Mouse (Mus musculus): ENCODE measurements around the gene Ces1a. TPM values are rescaled to one million over a fixed set of nuclear protein-coding genes. Genes with fewer than 3 reads are reported as not detected.
A peak's percentile ranks its signal among the peaks of the same experiment; 100 is the strongest.

Gene Ces1a
- not detected in 2 replicates for polyA plus RNA-seq (2014; fragmentation: Nextera tagmentation; extraction: Ambion mirVana)

DNA sequence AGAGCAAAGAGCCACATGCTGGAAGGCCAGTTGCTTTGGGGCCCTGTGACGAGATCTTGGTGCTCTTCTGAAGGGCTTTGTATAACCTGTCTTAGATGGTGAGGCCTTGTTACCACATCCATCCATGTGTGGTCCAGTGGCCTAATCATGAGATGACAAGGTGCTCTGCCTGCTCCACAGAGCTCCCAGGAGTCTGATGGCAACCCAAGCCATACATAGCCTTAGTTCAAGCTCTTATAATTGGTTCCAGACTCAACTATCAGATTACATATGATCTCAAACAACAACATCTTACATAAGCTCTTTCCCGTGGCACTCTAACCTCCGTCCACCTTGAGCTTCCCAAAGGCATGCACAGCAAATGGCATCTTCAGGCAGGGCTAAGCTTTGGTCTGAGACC is at the start of gene Ces1a:
TSS of gene Ces1a (minus strand) at position 101 of the 400 bp plus-strand sequence.
- no peak within 1 kb of the TSS for H3K4me2 ChIP-seq (ENCODE audit: low read depth, low read length, severe bottlenecking)
- no peaks in the 10 kb centered on the region for H3K4me1 ChIP-seq (replicated peaks; ENCODE audit: control insufficient read depth, insufficient read depth, low read length)
- no peak within 1 kb of the TSS for H3K27ac ChIP-seq (ENCODE audit: low read depth, low read length)
- ATAC-seq (replicated peaks; ENCODE audit: low FRiP score): no peak
- H3K9me3 ChIP-seq (ENCODE audit: control insufficient read depth, low read length): no peaks in the 10 kb centered on the region
- DNase-seq (ENCODE audit: low spot score): no peak
- WGBS: 79% methylated on average over 3 of the region's 3 CpGs
- H3K27me3 ChIP-seq (ENCODE audit: control insufficient read depth, insufficient read depth, low read length): no peaks in the 10 kb centered on the region
- no peak within 1 kb of the TSS for H3K4me3 ChIP-seq (ENCODE audit: low read depth, low read length)
- H3K9ac ChIP-seq (ENCODE audit: low read length): no peak within 1 kb of the TSS
- H3K36me3 ChIP-seq (ENCODE audit: control insufficient read depth, insufficient read depth, low read length): no peaks in the 10 kb centered on the region

DNA sequence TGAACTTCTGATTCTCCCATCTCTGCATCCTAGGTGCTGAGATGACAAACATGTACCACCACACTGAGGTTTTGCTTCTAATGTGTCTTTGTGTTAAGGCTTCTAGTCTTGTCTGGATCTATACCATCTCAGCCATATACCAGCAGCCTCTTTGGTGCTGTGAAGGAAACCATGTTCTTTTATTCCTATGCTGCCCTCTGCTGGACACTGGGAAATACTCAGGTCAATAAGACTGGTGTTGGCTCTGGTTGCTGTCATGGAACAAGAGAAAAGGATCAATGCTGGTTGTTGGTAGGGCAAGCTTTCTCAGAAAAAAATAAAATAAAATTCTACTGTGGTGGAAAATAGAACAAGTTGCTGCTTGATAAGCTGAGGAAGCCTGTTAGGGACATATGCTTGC is 47.4 kb upstream of the Ces1a start:
- H3K9me3 ChIP-seq (ENCODE audit: control insufficient read depth, low read length): no peaks in the 10 kb centered on the region
- no peaks in the 10 kb centered on the region for H3K27me3 ChIP-seq (ENCODE audit: control insufficient read depth, insufficient read depth, low read length)
- no peak for ATAC-seq (replicated peaks; ENCODE audit: low FRiP score)

DNA sequence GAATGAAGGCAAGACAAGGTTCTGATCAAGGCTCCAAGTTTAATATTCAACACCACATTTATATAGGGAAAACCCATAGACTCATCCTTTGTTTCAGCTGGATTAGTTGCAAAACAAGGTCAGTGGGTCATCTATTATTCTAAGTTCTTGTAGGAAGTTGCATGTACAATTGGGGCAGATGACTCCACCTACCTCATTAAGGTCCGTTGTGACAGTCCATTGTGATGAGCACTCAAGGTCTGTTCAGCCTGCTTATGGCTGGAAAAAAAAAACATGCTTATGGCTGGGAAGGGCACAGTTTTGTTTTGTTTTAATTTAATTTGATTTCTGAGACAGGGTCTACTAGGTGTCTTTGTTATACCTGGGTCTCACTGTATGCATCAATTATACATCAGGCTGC is 43.3 kb upstream of the Ces1a start:
- ATAC-seq (replicated peaks; ENCODE audit: low FRiP score) (no peak), DNase-seq (ENCODE audit: low spot score) (no peak)
- Histone ChIP-seq H3K27ac (ENCODE audit: low read depth, low read length) (no peak overlapping the region), H3K36me3 (ENCODE audit: control insufficient read depth, insufficient read depth, low read length) (no peaks in the 10 kb centered on the region), H3K9ac (ENCODE audit: low read length) (no peak overlapping the region), H3K27me3 (ENCODE audit: control insufficient read depth, insufficient read depth, low read length) (no peaks in the 10 kb centered on the region), H3K4me1 (replicated peaks; ENCODE audit: control insufficient read depth, insufficient read depth, low read length) (no peaks in the 10 kb centered on the region), H3K4me2 (ENCODE audit: low read depth, low read length, severe bottlenecking) (no peak overlapping the region), H3K9me3 (ENCODE audit: control insufficient read depth, low read length) (no peaks in the 10 kb centered on the region), H3K4me3 (ENCODE audit: low read depth, low read length) (no peak overlapping the region)
- 73% methylated on average over 1 of the region's 1 CpGs for WGBS

More for the DNA sequence above, 47.4 kb upstream of the Ces1a start:
- Histone ChIP-seq H3K36me3 (ENCODE audit: control insufficient read depth, insufficient read depth, low read length) (no peaks in the 10 kb centered on the region), H3K4me3 (ENCODE audit: low read depth, low read length) (no peak overlapping the region), H3K9ac (ENCODE audit: low read length) (no peak overlapping the region), H3K4me2 (ENCODE audit: low read depth, low read length, severe bottlenecking) (no peak overlapping the region), H3K27ac (ENCODE audit: low read depth, low read length) (no peak overlapping the region), H3K4me1 (replicated peaks; ENCODE audit: control insufficient read depth, insufficient read depth, low read length) (no peaks in the 10 kb centered on the region)
- DNase-seq (ENCODE audit: low spot score): peak; percentile 57

DNA sequence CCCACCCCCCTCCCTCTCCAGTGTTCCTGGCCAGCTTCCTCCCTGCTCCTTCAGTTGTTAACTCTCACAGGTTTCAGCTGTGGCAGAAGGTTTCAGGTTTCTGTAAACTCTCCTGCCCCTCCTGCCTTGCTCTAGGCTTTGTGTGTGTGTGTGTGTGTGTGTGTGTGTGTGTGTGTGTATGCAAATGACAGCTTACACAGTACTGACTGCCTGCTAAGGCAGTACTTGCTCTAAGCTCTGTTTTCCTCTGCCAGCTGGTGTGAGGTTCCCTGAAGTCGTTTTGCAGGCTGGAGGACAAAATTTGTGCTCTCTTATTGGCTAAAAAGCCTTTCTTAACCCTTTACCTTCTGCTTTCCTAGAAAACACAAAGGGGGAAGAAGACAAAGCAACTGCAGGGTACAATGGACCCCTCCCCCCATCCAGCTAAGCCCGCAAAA is 40.7 kb upstream of the Ces1a start:
- WGBS: 0% methylated on average over 2 of the region's 2 CpGs
- Histone ChIP-seq H3K4me1 (replicated peaks; ENCODE audit: control insufficient read depth, insufficient read depth, low read length) (no peaks in the 10 kb centered on the region), H3K4me2 (ENCODE audit: low read depth, low read length, severe bottlenecking) (no peak overlapping the region), H3K27me3 (ENCODE audit: control insufficient read depth, insufficient read depth, low read length) (no peaks in the 10 kb centered on the region), H3K36me3 (ENCODE audit: control insufficient read depth, insufficient read depth, low read length) (no peaks in the 10 kb centered on the region), H3K4me3 (ENCODE audit: low read depth, low read length) (no peak overlapping the region), H3K9me3 (ENCODE audit: control insufficient read depth, low read length) (no peaks in the 10 kb centered on the region), H3K27ac (ENCODE audit: low read depth, low read length) (no peak overlapping the region), H3K9ac (ENCODE audit: low read length) (no peak overlapping the region)
- peak; percentile 56 for DNase-seq (ENCODE audit: low spot score)
- ATAC-seq (replicated peaks; ENCODE audit: low FRiP score): peak; percentile 55; the same call in 1 of the 2 replicates

DNA sequence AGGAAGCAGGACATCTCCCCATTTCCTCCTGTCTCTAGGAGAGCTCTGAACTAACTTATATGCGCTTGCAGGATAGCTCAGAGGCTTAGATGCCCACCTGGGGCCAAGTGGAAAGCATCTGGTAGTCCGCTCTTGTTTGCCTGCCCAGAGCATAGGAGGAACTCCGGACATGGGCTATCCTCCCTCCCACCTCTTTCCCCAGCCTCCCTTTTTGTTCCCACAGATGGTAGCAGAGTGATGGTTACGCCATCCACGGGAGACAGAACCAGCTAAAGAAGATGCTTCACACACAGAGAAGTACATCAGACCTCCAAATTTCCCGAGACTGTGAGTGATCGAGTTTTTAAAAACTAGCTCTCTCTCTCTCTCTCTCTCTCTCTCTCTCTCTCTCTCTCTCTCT is 40.2 kb upstream of the Ces1a start:
- WGBS: 40% methylated on average over 7 of the region's 7 CpGs
- Histone ChIP-seq H3K36me3 (ENCODE audit: control insufficient read depth, insufficient read depth, low read length) (no peaks in the 10 kb centered on the region), H3K9ac (ENCODE audit: low read length) (no peak overlapping the region), H3K9me3 (ENCODE audit: control insufficient read depth, low read length) (no peaks in the 10 kb centered on the region), H3K4me3 (ENCODE audit: low read depth, low read length) (no peak overlapping the region), H3K27ac (ENCODE audit: low read depth, low read length) (no peak overlapping the region), H3K27me3 (ENCODE audit: control insufficient read depth, insufficient read depth, low read length) (no peaks in the 10 kb centered on the region), H3K4me1 (replicated peaks; ENCODE audit: control insufficient read depth, insufficient read depth, low read length) (no peaks in the 10 kb centered on the region), H3K4me2 (ENCODE audit: low read depth, low read length, severe bottlenecking) (no peak overlapping the region)
- no peak for DNase-seq (ENCODE audit: low spot score)
- ATAC-seq (replicated peaks; ENCODE audit: low FRiP score): no peak

DNA sequence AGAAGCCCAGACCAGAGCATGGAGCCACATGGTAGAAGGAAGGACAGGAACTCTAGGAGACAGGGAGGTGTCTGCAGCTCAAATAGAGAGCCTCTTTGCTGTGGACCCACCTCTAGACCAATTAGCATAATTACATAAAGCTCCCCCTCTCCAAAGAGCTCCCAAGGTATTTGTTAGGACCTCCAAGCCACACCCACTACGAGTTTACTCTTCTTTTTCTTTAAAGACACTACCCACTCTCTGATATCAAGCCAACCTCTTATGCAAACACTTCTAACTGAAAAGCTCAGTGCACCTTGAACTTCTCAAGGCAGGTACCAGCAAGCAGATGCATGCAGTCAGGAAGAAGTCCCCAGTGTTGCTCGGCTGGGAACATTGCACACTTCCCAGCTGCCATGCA is 31.9 kb upstream of the Ces1a start, which contains the start of gene Ces1b:
TSS of gene Ces1b (minus strand) at position 131 of the 400 bp plus-strand sequence.
- Histone ChIP-seq H3K27me3 (ENCODE audit: control insufficient read depth, insufficient read depth, low read length) (no peaks in the 10 kb centered on the region), H3K4me3 (ENCODE audit: low read depth, low read length) (no peak within 1 kb of the TSS), H3K27ac (ENCODE audit: low read depth, low read length) (no peak within 1 kb of the TSS), H3K9ac (ENCODE audit: low read length) (no peak within 1 kb of the TSS), H3K9me3 (ENCODE audit: control insufficient read depth, low read length) (no peaks in the 10 kb centered on the region), H3K4me2 (ENCODE audit: low read depth, low read length, severe bottlenecking) (no peak within 1 kb of the TSS), H3K36me3 (ENCODE audit: control insufficient read depth, insufficient read depth, low read length) (no peaks in the 10 kb centered on the region), H3K4me1 (replicated peaks; ENCODE audit: control insufficient read depth, insufficient read depth, low read length) (no peaks in the 10 kb centered on the region)
- ATAC-seq (replicated peaks; ENCODE audit: low FRiP score): no peak
- 77% methylated on average over 2 of the region's 2 CpGs for WGBS
- no peak for DNase-seq (ENCODE audit: low spot score)

DNA sequence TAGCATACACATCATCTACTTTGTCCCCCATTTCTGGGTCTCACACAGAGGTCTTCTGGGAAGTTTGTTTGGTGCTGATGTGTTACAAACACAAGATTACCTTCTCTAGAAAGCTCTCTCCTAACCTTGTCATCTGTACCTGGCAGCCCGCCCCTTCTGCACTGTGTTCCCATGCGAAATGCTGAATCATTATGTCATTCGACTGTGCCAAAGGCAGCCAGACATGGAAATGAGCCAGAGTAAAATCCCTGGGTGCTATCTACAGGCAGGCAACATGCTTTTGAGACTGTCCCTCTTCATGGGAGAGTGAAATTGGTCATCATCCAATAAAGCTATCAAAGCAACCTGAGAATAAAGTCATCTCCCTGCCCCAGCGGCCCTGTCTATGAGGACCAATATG is 27.3 kb upstream of the Ces1a start:
- Histone ChIP-seq H3K27ac (ENCODE audit: low read depth, low read length) (no peak overlapping the region), H3K4me1 (replicated peaks; ENCODE audit: control insufficient read depth, insufficient read depth, low read length) (no peaks in the 10 kb centered on the region), H3K9me3 (ENCODE audit: control insufficient read depth, low read length) (no peaks in the 10 kb centered on the region), H3K4me2 (ENCODE audit: low read depth, low read length, severe bottlenecking) (no peak overlapping the region), H3K9ac (ENCODE audit: low read length) (no peak overlapping the region), H3K4me3 (ENCODE audit: low read depth, low read length) (no peak overlapping the region), H3K27me3 (ENCODE audit: control insufficient read depth, insufficient read depth, low read length) (no peaks in the 10 kb centered on the region), H3K36me3 (ENCODE audit: control insufficient read depth, insufficient read depth, low read length) (no peaks in the 10 kb centered on the region)
- no peak for ATAC-seq (replicated peaks; ENCODE audit: low FRiP score)
- 93% methylated on average over 4 of the region's 4 CpGs for WGBS
- DNase-seq (ENCODE audit: low spot score): no peak

DNA sequence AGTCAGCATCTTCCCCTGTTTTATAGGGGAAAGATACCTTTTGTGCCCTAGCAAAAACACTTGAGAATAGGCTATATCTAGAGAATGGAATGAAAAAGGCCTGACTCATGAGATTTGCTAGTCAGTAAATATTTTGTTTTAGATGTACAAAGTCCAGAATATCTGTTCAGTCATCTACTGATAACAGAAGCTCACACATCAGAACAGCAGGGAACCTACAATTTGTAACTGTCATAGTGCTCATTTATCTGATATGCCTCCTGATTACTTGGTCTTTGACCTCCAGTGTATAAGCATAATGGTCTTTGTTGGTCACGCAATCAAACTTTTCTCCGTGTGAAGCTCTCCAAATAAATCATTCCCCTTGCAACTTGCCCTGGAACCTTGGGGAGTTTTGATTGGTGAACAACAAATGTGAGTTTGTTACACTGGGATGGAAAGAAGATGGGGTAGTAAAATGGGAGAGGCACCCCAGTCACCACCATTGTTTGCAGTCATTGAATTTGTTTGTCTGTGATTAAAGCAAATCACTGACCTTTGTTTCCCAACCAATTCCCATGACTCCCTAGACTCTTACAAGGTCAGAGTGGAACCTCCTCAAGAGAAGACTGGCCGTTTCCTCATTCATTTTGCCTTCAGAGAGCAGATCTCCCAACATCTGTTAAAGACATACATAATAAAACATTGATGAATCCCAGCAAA is 15.6 kb upstream of the Ces1a start:
- Histone ChIP-seq H3K9me3 (ENCODE audit: control insufficient read depth, low read length) (no peaks in the 10 kb centered on the region), H3K36me3 (ENCODE audit: control insufficient read depth, insufficient read depth, low read length) (no peaks in the 10 kb centered on the region), H3K9ac (ENCODE audit: low read length) (no peak overlapping the region), H3K27me3 (ENCODE audit: control insufficient read depth, insufficient read depth, low read length) (no peaks in the 10 kb centered on the region), H3K4me3 (ENCODE audit: low read depth, low read length) (no peak overlapping the region), H3K27ac (ENCODE audit: low read depth, low read length) (no peak overlapping the region), H3K4me2 (ENCODE audit: low read depth, low read length, severe bottlenecking) (no peak overlapping the region), H3K4me1 (replicated peaks; ENCODE audit: control insufficient read depth, insufficient read depth, low read length) (no peaks in the 10 kb centered on the region)
- 76% methylated on average over 3 of the region's 3 CpGs for WGBS
- ATAC-seq (replicated peaks; ENCODE audit: low FRiP score) (no peak), DNase-seq (ENCODE audit: low spot score) (no peak)

DNA sequence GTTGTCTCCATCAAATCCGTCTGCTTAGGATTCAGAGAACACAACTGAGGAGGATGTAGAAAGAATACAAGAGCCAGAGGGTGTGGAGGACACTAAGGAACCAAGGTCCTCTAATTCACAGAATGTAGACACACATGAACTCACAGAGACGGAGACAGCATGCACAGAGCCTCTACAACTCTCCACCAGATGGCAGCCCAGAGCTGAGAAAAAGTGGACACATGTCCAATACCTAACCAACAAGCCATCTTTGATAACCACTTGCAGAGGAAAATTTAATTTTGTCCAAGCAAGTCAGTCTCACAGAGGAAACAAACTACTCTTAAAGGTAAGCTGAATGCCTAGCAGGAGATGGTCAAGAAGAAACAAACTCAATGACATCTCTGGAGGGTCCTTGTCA is 11.2 kb upstream of the Ces1a start:
- no peak overlapping the region for H3K27ac ChIP-seq (ENCODE audit: low read depth, low read length)
- 9% methylated on average over 2 of the region's 2 CpGs for WGBS
- ATAC-seq (replicated peaks; ENCODE audit: low FRiP score) (no peak), DNase-seq (ENCODE audit: low spot score) (peak; percentile 77)
- no peaks in the 10 kb centered on the region for H3K4me1 ChIP-seq (replicated peaks; ENCODE audit: control insufficient read depth, insufficient read depth, low read length)
- H3K4me2 ChIP-seq (ENCODE audit: low read depth, low read length, severe bottlenecking): no peak overlapping the region
- no peak overlapping the region for H3K4me3 ChIP-seq (ENCODE audit: low read depth, low read length)
- H3K9me3 ChIP-seq (ENCODE audit: control insufficient read depth, low read length): no peaks in the 10 kb centered on the region
- no peaks in the 10 kb centered on the region for H3K27me3 ChIP-seq (ENCODE audit: control insufficient read depth, insufficient read depth, low read length)
- H3K36me3 ChIP-seq (ENCODE audit: control insufficient read depth, insufficient read depth, low read length): no peaks in the 10 kb centered on the region
- no peak overlapping the region for H3K9ac ChIP-seq (ENCODE audit: low read length)

All from forebrain, embryonic 11.5 days (tissue).